Mouse (Mus musculus): Measurements from ENCODE around the gene Prmt2.

Prmt2 gene

DNA sequence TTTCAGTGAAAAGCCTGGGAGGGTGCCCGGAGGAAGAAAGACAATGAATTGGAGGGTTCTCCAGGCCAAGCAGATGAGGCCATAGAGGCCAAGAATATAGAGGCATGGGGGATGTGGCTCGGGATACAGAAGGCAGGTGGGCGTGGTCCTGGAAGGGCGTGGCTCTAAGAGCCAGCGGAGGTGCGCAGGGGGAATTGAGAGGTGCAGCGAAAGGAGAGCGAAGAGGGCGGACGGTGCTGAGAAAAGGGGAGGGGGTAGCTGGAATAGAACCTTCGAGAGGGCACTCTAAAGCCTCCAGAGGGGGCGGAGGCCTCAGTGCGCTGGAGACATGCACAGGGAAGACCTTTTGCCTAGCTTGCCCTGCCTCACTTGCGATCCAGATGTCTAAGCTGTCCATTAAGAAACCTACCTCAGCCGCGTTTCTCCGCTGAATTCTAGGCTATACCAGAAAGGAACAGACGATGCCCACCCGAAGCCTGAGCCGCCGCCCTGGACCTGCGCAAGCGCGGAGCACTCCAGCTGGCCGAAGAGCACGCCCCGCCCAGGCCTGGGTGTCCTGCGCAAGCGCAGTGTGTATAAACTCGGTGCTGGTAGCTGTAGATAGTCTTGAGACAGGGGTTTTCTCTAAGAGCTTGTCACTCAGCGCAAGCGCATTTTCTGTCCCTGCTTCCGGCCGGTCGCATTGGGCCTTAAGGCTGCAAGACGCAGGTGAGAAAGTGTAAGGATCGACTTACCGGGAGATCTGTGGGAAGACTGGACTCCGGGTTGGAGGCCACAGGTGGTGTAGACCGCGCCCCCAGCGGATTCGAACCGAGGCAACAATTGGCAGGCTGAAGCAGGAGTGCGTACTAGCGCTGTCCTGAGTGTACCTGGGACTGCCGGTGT, at the start of gene Prmt2:
Prmt2 (minus strand) TSS at position 525 of the 885 bp plus-strand sequence.
- CTCF ChIA-PET = interaction anchor here (0.6 kb wide), 1 partner anchor 1179 kb away, joined by 4 read pairs; no protein-coding TSS in a partner anchor

DNA sequence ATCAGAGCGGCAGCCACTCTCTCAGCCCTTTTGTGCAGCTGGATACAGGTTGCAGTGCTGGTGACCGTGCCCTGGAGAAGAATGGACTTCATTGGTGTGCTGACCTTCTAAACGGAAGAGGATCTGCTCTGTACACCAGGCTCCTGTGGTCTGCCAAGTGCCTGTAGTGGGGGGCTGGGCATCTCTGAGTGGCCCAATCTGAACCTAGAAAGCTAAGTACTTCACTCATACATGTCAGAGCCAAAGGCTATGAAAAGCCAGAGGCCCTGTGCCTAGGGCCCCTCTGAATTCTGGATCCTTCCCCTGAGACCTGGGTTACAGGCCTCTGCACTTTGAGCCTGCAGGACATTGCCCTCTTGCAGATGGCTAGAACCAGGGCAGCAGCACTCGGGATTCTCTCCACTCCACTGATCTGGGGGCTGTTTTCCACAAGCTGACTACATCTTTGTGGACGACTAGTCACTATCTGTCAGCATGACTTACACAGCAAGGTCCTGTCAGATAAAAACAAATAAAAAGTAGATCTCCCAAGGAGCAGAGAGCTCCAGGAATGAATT, 41.0 kb upstream of the Prmt2 start:
- CTCF ChIA-PET = no interaction called here

DNA sequence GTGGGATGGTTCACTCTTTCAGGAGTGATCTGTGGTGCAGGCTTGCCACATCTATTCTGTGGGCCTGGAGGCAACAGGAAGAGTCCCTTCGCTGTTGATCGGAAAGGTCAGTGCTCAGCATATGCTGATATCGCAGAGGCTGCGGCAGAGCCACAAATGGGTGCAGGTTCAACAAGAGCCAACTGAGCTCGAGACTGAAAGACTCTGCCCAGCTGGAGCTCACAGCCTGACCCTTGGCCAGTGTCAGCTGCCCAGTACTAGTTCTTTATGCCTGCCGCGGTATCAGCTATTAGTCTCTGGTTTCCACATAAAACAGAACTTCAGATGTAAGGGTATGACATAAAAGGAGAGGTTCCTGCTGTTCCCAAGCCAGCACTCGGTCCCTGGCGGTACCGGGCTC, 37.6 kb upstream of the Prmt2 start:
- CTCF ChIA-PET = no interaction called here

DNA sequence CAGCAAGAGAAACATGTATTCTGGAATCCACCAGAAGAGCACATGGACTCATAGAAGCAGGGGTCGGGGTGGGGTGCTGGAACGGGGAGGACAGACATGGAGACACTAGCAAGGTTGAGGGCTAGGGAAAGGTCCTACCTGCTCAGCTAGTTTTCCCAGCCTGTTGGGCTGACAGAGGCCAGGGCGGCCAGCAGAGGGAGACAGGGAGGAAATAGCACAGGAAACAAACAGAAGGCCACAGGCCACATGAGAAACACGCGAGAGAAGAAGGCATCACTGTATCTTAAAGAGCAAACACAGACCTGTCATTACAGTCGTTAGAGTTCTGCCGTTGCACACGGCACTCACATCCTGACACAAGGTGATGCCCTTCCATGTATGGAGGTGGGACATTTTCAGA, 33.6 kb upstream of the Prmt2 start:
- CTCF ChIA-PET = no interaction called here

DNA sequence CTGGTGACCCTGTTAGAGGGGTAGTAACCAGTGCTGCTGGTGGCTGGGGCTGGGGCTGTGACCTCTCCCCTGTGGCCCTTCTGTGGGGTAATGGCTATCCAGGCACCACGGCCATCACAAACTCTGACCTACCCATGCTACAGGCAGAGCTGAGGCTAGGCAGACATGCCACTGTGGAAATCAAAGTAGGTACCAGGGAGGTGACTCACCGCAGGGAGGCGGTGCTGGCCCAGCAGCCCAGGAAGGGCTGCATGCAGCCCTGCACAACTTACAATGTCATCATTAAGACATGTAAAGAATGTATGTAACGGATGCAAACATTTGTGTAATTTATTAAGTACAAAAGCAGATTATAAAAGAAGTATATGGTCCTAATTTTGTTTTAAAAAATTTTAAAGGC, 24.8 kb upstream of the Prmt2 start:
- CTCF ChIA-PET = no interaction called here

DNA sequence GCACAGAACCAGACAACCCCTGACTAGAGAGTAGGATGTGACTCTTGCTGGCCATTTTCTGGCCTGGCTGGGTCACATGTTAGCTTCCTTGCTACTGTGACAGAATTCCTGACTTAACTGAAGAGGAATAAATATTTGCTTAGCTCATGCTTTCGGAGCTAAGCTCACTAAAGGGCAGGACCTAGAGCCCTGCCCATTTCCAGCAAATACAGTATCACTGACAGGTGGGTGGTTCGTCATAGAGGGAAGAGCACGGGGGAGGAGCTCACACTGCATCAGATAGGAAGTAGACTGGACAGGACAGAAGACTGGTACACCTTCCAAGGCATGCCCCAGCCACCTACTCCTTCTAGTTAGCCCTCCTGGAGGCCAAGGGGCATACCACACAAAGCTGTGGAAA, 23.8 kb upstream of the Prmt2 start:
- CTCF ChIA-PET = no interaction called here

DNA sequence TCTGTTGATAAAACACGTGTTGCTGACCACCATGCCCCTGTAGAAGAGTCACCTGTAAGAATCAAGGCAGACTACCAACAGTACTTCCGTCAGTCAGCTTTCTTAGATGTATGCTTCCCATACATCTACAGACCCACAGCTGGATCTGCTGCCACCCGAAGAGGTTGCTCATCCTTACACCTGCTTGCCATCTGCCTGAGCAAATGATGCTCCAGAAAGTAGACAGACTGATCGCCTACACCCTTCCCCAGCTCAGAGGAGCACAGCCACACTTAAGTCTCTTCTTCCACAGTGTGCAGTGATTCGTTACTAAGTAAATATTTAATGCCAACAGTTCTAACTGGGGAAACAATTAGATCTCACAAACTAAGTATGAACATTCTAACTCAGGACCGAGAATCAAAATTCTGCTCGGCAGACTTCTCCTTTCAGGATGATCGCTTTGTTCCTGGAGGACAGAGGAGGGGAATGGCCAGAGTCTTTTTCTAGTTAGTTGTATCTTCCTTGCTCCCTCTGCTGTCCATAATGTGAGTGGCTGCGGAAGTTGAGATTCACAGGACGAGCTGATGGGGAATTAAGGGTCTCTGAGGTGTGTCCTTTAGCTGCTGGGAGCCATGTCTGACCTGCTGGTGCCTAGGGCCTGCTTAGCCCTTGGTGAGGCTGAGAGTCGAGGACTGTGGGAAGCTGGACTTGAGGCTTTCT, 22.8 kb upstream of the Prmt2 start:
- CTCF ChIA-PET = no interaction called here

DNA sequence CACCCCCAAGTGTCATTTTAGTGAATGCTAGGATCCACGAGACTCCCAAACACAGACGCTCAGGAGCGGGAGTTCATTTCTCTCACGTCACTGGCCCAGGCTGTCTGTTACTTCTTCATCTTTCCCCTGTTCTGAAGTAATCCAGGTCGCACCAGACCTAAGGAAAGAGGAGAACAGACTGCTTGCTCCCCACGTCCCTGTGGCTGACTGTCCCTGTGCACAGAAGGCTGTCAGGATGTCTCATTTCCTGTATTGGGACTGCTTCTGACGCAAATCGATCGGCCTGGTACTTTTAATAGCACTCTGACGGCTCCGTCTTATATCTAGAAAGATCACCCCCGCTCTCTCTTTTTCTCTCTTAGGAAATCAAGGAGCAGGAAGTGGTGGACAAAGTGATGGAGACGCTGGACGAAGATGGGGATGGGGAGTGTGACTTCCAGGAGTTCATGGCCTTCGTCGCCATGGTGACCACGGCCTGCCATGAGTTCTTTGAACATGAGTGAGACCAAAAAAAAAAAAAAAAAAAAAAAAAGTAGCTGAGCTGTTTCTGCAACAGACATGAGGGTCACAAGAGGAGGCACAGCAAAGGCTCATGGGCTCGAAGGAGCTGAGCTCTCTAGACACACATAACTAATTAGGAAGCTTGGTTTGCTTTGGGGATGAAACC, 22.0 kb upstream of the Prmt2 start:
- CTCF ChIA-PET = no interaction called here

DNA sequence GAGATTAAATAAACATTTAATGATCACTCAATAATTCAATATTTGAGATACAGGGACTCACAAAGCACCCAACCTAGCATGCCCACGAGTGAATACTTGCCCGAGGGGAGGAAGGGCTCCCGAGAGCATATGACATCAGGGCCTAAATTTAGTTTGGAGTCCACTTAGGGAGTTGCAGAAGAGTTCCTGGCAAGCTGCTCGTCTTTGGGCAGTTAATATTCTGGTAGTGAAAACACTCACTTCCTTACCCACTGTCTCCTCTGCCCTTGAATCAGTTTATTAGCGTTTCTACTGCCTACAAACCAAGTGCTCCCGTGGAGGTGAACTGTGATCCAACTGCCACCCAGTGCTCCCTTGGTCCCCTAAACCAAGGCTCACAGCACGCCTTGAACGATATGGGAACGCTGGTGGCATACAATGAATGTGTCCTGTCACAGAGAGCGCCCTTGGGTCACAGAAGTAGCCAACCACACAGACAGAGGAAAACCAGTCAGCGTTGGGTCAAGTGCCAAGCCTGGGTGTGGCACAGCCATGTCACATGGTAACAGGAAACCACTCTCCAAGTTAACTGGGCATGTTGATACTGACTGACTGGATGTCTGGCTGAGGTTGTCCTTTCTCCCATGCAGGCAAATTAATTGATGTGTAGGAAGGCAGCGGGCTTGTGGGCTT, 20.2 kb upstream of the Prmt2 start:
- CTCF ChIA-PET = no interaction called here

DNA sequence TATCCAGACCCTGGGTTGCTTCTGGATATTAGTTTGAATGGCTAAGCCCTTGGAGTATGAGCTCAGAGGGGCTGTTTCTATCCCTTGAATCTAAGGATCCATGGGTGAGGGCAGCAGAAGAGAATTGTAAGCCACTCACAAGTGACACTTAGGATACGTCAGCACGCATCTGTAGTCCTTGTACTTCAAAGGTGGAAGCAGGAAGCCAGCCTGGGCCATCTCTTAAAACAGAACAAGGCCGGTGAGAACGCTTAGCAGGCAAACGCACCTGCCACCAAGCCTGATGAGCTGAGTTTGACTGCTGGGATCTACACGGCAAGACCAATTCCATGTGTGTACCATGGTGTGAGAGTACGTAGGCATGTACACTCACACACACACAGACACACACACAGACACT, 19.6 kb upstream of the Prmt2 start:
- CTCF ChIA-PET = no interaction called here

DNA sequence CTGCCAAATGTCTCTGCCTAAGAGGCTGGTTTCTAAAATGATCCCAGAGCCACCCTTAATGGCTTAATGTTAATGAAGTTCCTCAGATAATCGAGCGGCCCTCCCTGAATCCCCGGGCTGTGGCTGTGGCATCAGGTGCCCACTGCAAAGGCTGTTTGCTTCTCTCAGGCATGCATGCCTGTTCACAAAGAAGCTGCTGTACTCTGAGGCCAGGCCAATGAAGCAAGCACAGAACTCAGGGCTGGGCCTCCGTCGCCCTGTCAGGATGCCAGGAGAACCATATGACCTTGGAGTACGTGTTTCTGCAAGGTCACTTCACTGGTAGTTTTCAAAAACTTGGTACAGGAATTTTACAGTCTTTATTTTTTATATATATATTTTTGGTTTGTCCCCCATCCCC, 18.0 kb upstream of the Prmt2 start:
- CTCF ChIA-PET = no interaction called here

DNA sequence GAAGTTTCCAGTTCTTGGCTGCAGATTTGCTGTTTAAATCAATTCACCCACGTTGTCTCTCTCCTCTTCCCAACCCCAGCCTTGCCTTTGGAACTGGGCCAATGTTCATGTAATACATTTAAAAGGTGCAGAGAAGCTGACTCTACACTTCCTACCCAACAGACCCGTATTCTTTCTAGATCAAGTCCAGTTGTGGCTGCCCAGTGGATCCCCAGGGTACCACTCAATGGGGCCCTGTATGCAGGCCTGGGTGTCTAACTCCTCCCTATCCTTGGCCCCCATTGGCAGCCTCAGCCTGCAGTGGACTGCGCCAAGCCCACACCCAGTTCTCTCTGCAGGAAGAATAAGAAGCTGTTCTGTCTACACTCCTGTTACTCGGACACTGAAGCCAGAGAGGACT, 15.9 kb upstream of the Prmt2 start, which contains the start of gene S100b:
S100b (plus strand) TSS at position 318 of the 400 bp plus-strand sequence.
- CTCF ChIA-PET = no interaction called here

DNA sequence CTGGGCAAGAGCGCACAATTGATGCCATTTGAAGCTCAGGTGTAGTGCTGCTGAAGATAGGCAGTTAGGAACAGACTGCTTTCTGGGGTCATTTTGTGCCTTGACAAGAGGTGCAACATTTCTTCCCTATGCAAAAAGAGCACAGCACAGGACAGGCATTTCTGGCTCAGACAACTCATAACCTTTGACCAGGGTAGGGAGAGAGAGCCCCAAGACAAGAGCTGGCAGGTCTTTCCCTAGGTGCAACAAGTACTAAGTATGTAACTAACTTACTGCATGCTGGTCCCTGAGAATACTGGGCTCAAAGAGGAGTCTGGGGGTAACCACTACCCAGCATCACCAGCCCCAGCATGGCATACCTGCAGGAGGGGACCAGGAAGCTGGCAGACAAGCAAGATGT, 15.4 kb upstream of the Prmt2 start:
- CTCF ChIA-PET = no interaction called here

DNA sequence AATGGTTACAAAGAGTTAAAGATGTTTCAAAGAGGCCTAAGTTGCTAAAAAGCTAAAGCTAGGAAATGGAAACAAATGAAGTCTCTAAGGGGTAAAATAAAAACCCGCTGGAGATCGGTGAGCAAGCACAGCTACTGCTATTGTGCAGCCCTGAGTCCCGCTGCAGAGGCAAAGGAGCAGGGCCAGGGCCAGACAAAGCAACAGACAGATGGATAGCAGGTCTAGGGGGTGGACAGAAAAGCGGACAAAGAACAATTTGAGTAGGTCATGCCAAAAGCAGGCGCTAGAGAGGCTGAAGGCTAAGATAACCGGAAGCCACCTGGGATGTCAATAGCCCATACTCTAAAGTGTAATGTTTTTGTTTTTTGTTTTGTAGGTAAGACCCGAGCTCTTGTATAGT, 13.2 kb upstream of the Prmt2 start:
- CTCF ChIA-PET = no interaction called here

DNA sequence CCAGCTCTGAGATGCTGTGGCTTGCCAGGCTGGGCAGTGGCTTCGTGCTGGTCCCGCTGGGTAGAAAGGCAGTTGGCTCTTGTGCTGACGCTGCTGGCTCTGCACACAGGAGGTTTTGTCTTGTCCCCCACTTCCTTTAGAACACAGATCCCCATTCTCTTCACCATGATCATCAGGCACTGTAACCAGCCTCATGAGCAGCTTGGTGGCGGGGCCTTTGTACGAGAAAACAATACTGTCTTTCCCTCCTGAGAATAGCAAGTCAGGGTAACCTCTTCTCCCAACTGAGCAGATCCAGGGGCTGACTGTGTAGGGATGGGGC, 10.9 kb upstream of the Prmt2 start:
- CTCF ChIA-PET = no interaction called here

DNA sequence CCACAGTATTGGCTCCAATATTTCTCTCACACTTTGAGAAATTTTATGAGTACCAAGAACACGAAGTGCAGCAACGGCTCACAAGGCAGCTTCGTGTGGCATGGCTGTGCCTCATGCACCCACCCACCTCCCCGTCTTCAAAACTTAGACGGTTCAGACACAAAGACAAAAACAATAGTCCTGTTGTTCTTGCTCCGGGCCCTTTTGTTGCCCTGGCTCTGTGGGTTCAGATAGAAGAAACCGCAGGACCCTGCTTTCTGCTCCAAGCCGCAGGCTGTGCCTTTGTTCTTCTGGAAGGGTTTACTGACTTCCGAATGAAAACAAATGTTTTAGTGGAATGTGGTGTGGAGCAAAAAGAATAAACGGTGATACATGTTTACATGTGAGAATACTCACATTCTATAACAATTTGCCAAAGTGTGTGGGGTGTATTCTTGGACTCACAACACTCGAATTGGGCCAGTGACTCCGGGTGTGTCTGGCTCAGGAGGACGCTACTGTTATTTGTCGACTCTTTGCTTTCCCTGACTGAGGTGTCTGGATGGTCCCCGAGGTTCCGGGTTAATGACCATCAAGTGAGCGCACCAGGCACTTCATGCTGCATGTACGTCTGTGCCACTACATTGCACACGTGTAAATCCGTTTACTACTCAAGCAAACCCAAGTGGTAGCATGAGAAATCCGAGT, 10.4 kb upstream of the Prmt2 start:
- CTCF ChIA-PET = no interaction called here

DNA sequence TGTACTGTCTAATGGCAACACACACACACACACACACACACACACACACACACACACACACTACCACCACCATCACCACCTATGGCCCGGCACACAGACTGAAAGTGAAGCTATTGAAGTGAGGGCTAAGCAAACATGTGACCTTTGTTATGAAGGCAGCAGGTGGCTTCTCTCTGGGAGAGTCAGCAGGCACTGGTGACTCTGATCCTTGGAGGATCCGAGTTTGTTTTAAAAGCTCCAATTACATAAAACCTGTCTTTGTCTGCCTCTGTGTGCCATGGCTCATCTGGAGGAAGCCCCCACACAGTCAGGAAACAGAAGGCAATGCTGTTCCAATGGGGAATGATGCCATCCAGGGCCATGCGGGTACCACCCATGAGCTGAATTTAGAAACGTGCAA, 8.9 kb upstream of the Prmt2 start:
- CTCF ChIA-PET = no interaction called here

DNA sequence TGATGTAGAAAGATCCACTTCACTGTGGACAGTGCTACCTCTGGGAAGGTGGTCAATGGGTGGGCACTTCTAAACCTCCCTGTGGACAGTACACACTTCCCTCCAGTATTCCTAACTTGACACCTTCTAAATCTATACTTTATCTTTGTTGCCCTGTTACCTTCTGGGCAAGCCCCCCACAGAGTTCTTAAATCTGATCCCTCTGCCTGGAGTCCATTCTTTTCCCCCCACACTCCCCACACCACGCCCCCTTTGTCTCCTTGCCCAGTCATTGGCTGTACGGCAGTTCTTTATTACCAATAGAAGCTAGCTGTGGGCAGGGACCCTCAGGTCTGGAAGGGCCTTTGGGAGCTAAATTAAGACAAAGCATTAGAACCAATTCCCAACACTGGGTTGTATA, 7.4 kb upstream of the Prmt2 start:
- CTCF ChIA-PET = interaction anchor here (0.6 kb wide), 1 partner anchor 671 kb away, joined by 4 read pairs; no protein-coding TSS in a partner anchor

DNA sequence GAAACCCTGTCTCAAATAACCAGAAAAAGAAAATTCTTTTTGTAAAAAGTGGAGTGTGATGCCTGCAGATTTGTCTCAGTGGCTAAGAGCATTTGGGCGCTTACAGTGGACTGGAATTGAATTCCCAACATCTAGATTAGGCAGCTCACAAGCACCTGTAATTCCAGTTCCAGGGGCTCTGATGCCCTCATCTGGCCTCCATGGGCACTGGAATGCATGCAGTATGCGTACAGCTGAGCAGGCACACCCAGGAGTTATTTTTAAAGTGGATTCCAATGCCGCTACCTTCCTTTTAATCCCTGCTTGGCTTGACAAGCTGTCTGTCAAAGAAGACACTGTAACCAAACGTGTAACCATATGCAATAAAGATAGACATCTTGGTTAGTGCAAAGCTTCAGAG, 1.7 kb upstream of the Prmt2 start:
- CTCF ChIA-PET = no interaction called here

DNA sequence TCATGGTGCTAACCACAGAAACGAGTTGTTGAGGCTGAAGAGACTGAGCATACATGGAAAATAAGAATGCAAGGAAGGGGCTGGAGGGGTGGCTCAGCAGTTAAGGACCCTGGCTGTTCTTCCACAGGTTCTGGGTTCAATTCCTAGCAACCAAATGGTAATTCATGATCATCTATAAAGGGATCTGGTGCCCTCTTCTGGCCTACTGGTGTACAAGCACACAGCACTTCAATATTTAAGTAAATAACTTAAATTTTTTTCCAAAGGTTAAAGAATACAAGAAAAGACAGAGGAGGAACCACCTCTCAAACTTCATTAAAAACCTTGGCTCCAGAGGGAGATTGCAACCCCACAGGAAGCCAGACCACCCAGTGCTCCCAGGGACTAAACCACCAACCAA, 8.0 kb downstream of the Prmt2 start:
- CTCF ChIA-PET = no interaction called here

DNA sequence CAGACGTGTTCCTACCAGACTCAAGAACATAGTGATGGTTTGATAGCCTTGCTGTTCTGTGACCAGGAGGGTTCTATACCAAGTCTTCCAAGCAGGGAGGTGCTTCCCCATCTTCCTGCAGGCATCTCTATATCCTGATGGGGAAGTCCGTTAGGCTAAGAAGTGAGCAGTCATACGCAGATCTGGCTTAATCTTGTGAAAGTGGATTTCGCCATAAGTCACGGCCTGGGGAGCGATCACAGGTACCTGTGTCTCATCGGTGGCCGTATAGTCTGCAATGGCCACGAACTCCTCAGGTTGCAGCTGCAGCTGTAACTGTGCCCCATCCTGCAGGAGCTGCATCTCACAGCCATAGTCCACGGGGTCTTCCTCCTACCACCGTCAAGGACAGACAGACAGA, 11.7 kb downstream of the Prmt2 start:
- CTCF ChIA-PET = interaction anchor here (0.7 kb wide), 1 partner anchor 340 kb away, joined by 9 read pairs; no protein-coding TSS in a partner anchor

DNA sequence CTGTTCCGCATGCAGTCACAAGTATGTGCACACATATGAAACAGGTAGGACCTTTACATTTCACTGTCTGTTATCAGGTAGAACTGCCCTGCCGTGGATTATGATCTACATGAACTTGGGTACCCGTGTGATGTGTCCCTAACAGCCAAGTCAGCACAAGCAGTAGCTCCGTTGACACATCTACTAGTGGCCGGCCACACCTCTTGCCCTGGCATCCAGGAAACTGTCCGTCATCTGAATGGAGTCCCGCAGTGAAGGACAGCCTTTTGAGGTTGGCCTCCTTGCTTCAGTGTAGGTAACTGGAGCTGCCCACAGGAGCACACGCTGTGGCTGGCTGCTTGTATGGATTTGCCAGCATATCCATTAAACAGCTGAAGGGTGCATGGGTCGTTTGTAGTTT, 19.4 kb downstream of the Prmt2 start:
- CTCF ChIA-PET = no interaction called here
